ENCODE assay signal across 22 mouse cellular contexts in genomic region chr7:131648276-131648675, GRCm38 (mm10).
"Had no signal": no experiment of that assay in that cellular context is flagged by ENCODE, and none has a peak within 500 bp of the region (broad histone marks: within the 10 kb centered on the region; RNA-seq: fewer than 3 reads in every experiment).

No protein-coding gene starts in this region.

- DNase-seq: kidney, adult 8-10 months; layer of hippocampus, adult 9-11 months; liver; lung, adult 18-20 months; right cerebral cortex, adult 18-20 months; right cerebral cortex, postnatal 14 days; right cerebral cortex, postnatal 4 days; thymus, adult 2 months; thymus, postnatal 14 days; thymus, postnatal 4 days had no signal

- H3K9me3 ChIP-seq: limb, embryonic 10.5 days; limb, embryonic 13.5 days; liver, embryonic 12.5 days; liver, embryonic 15.5 days; midbrain, embryonic 12.5 days; midbrain, embryonic 15.5 days; neural tube, embryonic 12.5 days; neural tube, embryonic 15.5 days had no signal

- H3K4me1 ChIP-seq: liver, embryonic 12.5 days; liver, embryonic 15.5 days had no signal

- H3K4me3 ChIP-seq: layer of hippocampus, adult 2 months; limb, embryonic 10.5 days; limb, embryonic 13.5 days; liver, embryonic 12.5 days; liver, embryonic 15.5 days; midbrain, embryonic 12.5 days; midbrain, embryonic 15.5 days; neural tube, embryonic 12.5 days; neural tube, embryonic 15.5 days had no signal

- H3K4me2 ChIP-seq: limb, embryonic 13.5 days; liver, embryonic 12.5 days; liver, embryonic 15.5 days; midbrain, embryonic 12.5 days; midbrain, embryonic 15.5 days; neural tube, embryonic 12.5 days; neural tube, embryonic 15.5 days had no signal

- H3K36me3 ChIP-seq: limb, embryonic 10.5 days; limb, embryonic 13.5 days; liver, embryonic 12.5 days; liver, embryonic 15.5 days; midbrain, embryonic 12.5 days; midbrain, embryonic 15.5 days; neural tube, embryonic 12.5 days; neural tube, embryonic 15.5 days had no signal

- H3K9ac ChIP-seq: limb, embryonic 13.5 days; liver, embryonic 12.5 days; liver, embryonic 15.5 days; midbrain, embryonic 12.5 days; midbrain, embryonic 15.5 days; neural tube, embryonic 12.5 days; neural tube, embryonic 15.5 days had no signal

- ATAC-seq: intestine, postnatal 0 days; liver, embryonic 12.5 days; midbrain, embryonic 15.5 days had no signal

- H3K27ac ChIP-seq: layer of hippocampus, adult 2 months; limb, embryonic 10.5 days; limb, embryonic 13.5 days; liver, embryonic 12.5 days; liver, embryonic 15.5 days; macrophage; midbrain, embryonic 12.5 days; midbrain, embryonic 15.5 days; neural tube, embryonic 12.5 days; neural tube, embryonic 15.5 days; stomach, postnatal 0 days had no signal
